Mouse (Mus musculus) megakaryocyte, embryonic 14.5 days (primary cell): ENCODE results near the gene Gm10134.

Experiments
- FLI1 ChIP-seq: IDR thresholded peaks from 2 replicates; pipeline ENCODE4 v1.6.1; 2012; ENCODE audit warnings: low read length, inconsistent platforms, mixed read lengths
- GATA1 ChIP-seq: IDR thresholded peaks from 3 replicates; pipeline ENCODE4 v1.6.1; 2012; ENCODE audit warnings: mixed read lengths, low read length, inconsistent platforms, borderline replicate concordance

DNA sequence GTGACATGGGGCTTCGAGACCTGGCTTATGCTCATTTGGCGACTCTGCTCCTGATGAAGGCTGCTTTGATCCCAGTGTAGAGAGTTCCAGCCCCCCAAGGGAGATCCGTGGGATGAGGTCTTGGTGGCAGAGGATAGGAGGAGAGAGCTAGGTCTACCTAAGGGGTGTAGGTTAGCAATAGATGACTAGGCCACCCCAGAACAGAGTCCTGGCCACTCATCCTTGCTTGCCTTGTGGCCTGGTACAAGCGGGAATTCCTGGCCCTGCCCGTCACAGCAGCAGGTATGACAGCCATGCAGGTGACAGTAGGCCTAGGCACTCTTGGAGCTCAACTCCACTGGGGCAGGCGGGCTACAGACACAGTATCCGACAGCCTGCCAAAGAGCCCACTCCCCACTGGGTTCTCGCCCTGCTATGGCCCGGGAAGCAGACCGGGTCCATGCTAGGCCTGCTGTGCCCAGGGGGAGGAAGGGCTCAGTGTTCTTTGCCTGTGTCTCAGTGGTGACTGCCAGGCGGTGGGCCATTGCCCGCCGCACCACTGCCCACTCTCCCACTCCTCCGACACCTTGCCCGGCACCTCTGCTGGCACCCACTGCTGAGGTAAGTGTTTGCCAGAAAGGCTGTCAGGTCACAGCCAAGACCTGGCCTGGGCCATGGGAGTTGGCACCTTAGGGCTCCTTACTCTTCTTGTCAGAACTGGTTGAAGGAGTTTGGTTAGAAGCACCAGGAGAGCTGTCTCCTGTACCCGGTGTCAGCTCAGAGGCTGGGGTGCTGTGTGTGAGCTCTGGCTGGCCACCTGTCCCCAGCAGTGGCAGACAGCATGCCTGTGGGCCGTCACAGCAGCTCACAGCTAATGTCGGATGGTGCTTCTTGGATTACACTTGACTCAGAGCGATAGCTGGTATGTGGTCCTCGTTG is 21.8 kb downstream of the Gm10134 start:
- TF ChIP-seq GATA1 (no peak), FLI1 (no peak)
